29 mouse cellular contexts compared by ENCODE assay signal in the genomic region with DNA sequence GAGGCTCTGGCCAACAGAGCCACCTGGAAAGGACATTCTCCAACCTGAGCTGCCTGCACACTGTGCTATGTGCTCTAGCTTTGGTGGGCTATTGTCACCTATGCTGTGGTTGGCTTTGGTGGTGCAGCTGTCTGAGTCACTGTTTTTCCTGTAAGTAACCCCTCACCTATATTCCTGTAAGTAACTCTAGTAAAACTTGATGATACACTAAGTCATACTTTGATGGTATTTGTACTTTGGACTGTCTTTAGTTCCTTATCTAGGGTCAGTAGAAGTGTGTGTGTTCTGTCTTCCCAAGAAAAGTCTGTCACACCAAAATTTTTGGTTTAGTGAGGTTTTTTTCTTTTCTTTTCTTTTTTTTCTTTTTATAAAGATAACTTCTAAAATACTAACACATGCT.
"Had no signal": no experiment of that assay in that cellular context is flagged by ENCODE, and none has a peak within 500 bp of the region (broad histone marks: within the 10 kb centered on the region; RNA-seq: fewer than 3 reads in every experiment).

No protein-coding gene starts in this region.

- H3K27ac ChIP-seq: gastrocnemius, adult 2 months; heart, adult 2 months; heart, embryonic 13.5 days; heart, embryonic 15.5 days; hindbrain, embryonic 13.5 days; hindbrain, embryonic 15.5 days; kidney, embryonic 15.5 days; kidney, postnatal 0 days; layer of hippocampus, adult 2 months; limb, embryonic 13.5 days; limb, embryonic 15.5 days; liver, embryonic 13.5 days had no signal

- DNase-seq: gastrocnemius, adult 2 months; gastrocnemius, postnatal 14 days; gastrocnemius, postnatal 36 days; heart, adult 11 months; heart, adult 2 months; heart, postnatal 14 days; heart, postnatal 36 days; kidney, adult 11 months; kidney, adult 2 months; kidney, adult 9 months; kidney, postnatal 14 days; kidney, postnatal 36 days; layer of hippocampus, adult 9-11 months; layer of hippocampus, postnatal 36 days; left cerebral cortex, postnatal 4 days; liver, embryonic 13.5 days had no signal

- H3K36me3 ChIP-seq: heart, embryonic 15.5 days; hindbrain, embryonic 13.5 days; hindbrain, embryonic 15.5 days; limb, embryonic 13.5 days; limb, embryonic 15.5 days; liver, embryonic 13.5 days; liver, embryonic 15.5 days had no signal

- H3K4me3 ChIP-seq: gastrocnemius, adult 2 months; heart, adult 2 months; heart, embryonic 13.5 days; heart, embryonic 15.5 days; hindbrain, embryonic 13.5 days; hindbrain, embryonic 15.5 days; kidney, embryonic 15.5 days; layer of hippocampus, adult 2 months; limb, embryonic 13.5 days; limb, embryonic 15.5 days; liver, embryonic 13.5 days; liver, embryonic 15.5 days had no signal

- H3K27me3 ChIP-seq: heart, embryonic 13.5 days; heart, embryonic 15.5 days; hindbrain, embryonic 13.5 days; hindbrain, embryonic 15.5 days; kidney, embryonic 15.5 days; limb, embryonic 13.5 days; limb, embryonic 15.5 days; liver, embryonic 13.5 days; liver, embryonic 15.5 days had no signal

- ATAC-seq: inflammation-experienced regulatory T-cells, adult 6 months had no signal

- H3K4me2 ChIP-seq: heart, embryonic 11.5 days; heart, embryonic 13.5 days; heart, embryonic 15.5 days; hindbrain, embryonic 13.5 days; hindbrain, embryonic 15.5 days; kidney, embryonic 15.5 days; limb, embryonic 13.5 days; limb, embryonic 15.5 days; liver, embryonic 11.5 days; liver, embryonic 13.5 days; liver, embryonic 15.5 days had no signal

- H3K9ac ChIP-seq: heart, embryonic 13.5 days; heart, embryonic 15.5 days; hindbrain, embryonic 13.5 days; hindbrain, embryonic 15.5 days; kidney, embryonic 15.5 days; limb, embryonic 13.5 days; limb, embryonic 15.5 days; liver, embryonic 13.5 days; liver, embryonic 15.5 days had no signal

- H3K9me3 ChIP-seq: heart, embryonic 15.5 days; hindbrain, embryonic 13.5 days; hindbrain, embryonic 15.5 days; kidney, embryonic 15.5 days; limb, embryonic 15.5 days; liver, embryonic 13.5 days; liver, embryonic 15.5 days had no signal
